Mouse (Mus musculus) heart, embryonic 14.5 days (tissue): ENCODE data around the gene Apol8. TPM values are rescaled to one million over a fixed set of nuclear protein-coding genes. Genes with fewer than 3 reads are reported as not detected.

ENCODE experiments used
- ATAC-seq: fragments of 200-750 bp; cut with Nextera tagmentation; 2 replicates; pipeline ENCODE4 v1.8.0; 2017; ENCODE audit warnings: low read depth, moderate TSS enrichment; ENCODE audit not compliant: insufficient number of reproducible peaks, insufficient read depth, low FRiP score
- H3K27ac ChIP-seq, 2 experiments: fragments of 200-500 bp in 1 of 2; fragments of 300-500 bp in 1 of 2; sonication (generic) in 1 of 2; replicated peaks in 1 of 2; 2 replicates each; pipeline ENCODE4 v1.5.1; 2012 to 2014; ENCODE audit warnings: low read depth in 2 of 2, low read length in 2 of 2, control low read depth in 1 of 2, mild to moderate bottlenecking in 1 of 2, mixed read lengths in 1 of 2; ENCODE audit not compliant: control insufficient read depth in 1 of 2, insufficient read depth in 1 of 2
- H3K27me3 ChIP-seq: fragments of 300-500 bp; sonication (generic); 2 replicates; pipeline ENCODE4 v1.6.1; 2014; ENCODE audit warnings: mild to moderate bottlenecking, low read length, control low read depth; ENCODE audit not compliant: control insufficient read depth, insufficient read depth
- H3K36me3 ChIP-seq: fragments of 300-500 bp; sonication (generic); 2 replicates; pipeline ENCODE4 v1.6.1; 2014; ENCODE audit warnings: mild to moderate bottlenecking, control low read depth, low read length, mixed read lengths; ENCODE audit not compliant: control insufficient read depth, insufficient read depth
- H3K4me1 ChIP-seq, 2 experiments: fragments of 200-500 bp in 1 of 2; fragments of 300-500 bp in 1 of 2; sonication (generic) in 1 of 2; 2 replicates each; pipeline ENCODE4 v1.6.1; 2012 to 2014; ENCODE audit warnings: low read length in 2 of 2, control low read depth in 1 of 2, mixed read lengths in 1 of 2; ENCODE audit not compliant: control insufficient read depth in 2 of 2, insufficient read depth in 2 of 2
- H3K4me2 ChIP-seq: fragments of 300-500 bp; sonication (generic); 2 replicates; pipeline ENCODE4 v1.6.1; 2014; ENCODE audit warnings: mild to moderate bottlenecking, low read length
- H3K4me3 ChIP-seq, 2 experiments: fragments of 200-500 bp in 1 of 2; fragments of 300-500 bp in 1 of 2; sonication (generic) in 1 of 2; 2 replicates each; pipeline ENCODE4 v1.5.1; 2012 to 2014; ENCODE audit warnings: low read length in 2 of 2, mild to moderate bottlenecking in 2 of 2, control low read depth in 1 of 2, low read depth in 1 of 2, moderate library complexity in 1 of 2; ENCODE audit not compliant: control insufficient read depth in 1 of 2, insufficient read depth in 1 of 2
- H3K9ac ChIP-seq: fragments of 300-500 bp; sonication (generic); 2 replicates; pipeline ENCODE4 v1.6.1; 2014; ENCODE audit warnings: mild to moderate bottlenecking, low read length
- H3K9me3 ChIP-seq: fragments of 300-500 bp; sonication (generic); 2 replicates; pipeline ENCODE4 v1.6.1; 2016; ENCODE audit warnings: low read length, control low read depth; ENCODE audit not compliant: control insufficient read depth
- WGBS: fragments of 180-500 bp; shearing (Covaris S2); extraction: QIAGEN DNeasy Blood & Tissue Kit; methylation state at CpG from one replicate; pipeline ENCODE4 v1.1.7; 2014; 5-methylcytosine and 5-hydroxymethylcytosine counted together
- polyA plus RNA-seq: library from polyadenylated mRNA; unstranded; fragments of >200 nt; fragmentation: Nextera tagmentation; extraction: Ambion mirVana; gene quantifications from 2 replicates; pipeline ENCODE4 v1.2.1, GENCODE M21; 2014

The Apol8 gene
- not detected in 2 replicates for polyA plus RNA-seq

GRCm38 (mm10) chr15:77756848-77757247, at the start of gene Apol8:
Gene Apol8, minus strand, starts transcription at chr15:77757003.
- Histone ChIP-seq H3K36me3 (peaks cover 26% of the 10 kb centered on the region), H3K9me3 (no peaks in the 10 kb centered on the region), H3K27ac (no peak within 1 kb of the TSS), H3K4me2 (no peak within 1 kb of the TSS), H3K27me3 (no peaks in the 10 kb centered on the region), H3K9ac (no peak within 1 kb of the TSS), H3K4me1 (0 out of 4 replicates have a peak, but pooled peaks cover 0 to 2% of the 10 kb centered on the region in 2 experiments), H3K4me3 (no peak within 1 kb of the TSS)
- WGBS = 5% methylated on average over 9 of the region's 9 CpGs
- no peak for ATAC-seq

GRCm38 (mm10) chr15:77805657-77806056, 48.9 kb upstream of the Apol8 start:
- no peak overlapping the region for H3K4me3 ChIP-seq
- WGBS = 83% methylated on average over 4 of the region's 4 CpGs
- no peak overlapping the region for H3K4me2 ChIP-seq
- H3K9ac ChIP-seq = peak overlapping the region; percentile 27; the same call in 1 of the 2 replicates
- H3K36me3 ChIP-seq = peaks cover 94% of the 10 kb centered on the region
- no peak for ATAC-seq
- peak overlapping the region in 1 of 2 experiments; percentile 96; a peak in 2 of 4 replicates for H3K27ac ChIP-seq
- H3K9me3 ChIP-seq = no peaks in the 10 kb centered on the region
- no peaks in the 10 kb centered on the region for H3K27me3 ChIP-seq
- peaks cover 52 to 82% of the 10 kb centered on the region in 2 experiments for H3K4me1 ChIP-seq

DNA sequence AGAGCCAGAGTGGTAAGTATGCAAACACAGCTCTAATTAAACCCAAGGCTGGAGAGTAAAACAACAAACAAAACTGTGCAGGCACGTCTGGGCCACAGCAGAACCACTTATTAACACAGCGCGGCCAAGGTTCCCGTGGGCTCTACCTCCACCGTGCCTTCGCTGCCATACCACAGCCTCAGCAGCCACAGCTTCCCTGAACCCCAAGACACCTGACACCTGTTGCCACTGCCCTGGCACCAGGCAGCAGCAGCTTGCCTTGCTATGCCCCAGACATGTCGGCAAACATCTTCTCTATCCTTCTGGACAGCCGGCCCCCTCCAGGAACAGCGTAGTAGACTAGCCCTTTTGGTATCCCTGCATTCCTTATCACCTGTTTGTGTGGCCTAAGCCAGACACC, 48.1 kb upstream of the Apol8 start:
- peaks cover 93% of the 10 kb centered on the region for H3K36me3 ChIP-seq
- WGBS = 67% methylated on average over 9 of the region's 9 CpGs

DNA sequence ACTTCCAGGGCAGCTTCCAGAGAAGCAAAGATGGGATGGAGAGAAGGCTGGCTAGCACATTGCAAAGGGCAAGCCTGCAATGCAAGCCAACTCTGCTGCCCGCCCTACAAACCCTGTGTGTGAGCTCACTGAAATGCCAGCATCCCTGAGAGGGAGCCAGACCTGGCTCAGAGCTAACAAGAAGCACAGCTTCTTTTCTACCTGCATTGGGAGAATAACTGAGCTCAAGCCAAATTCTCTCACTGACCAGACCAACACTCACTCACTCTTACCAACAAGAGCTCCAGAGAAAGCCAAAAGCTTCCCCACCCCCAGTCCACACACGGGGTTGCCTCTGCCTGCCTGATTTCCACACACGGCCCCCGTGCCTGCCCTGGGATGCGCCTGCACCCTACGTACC, 47.7 kb upstream of the Apol8 start:
- Histone ChIP-seq H3K27ac (peak overlapping the region; percentile 90 to 96), H3K4me2 (no peak overlapping the region), H3K36me3 (peaks cover 95% of the 10 kb centered on the region), H3K9me3 (no peaks in the 10 kb centered on the region), H3K9ac (peak overlapping the region; percentile 27; the same call in 1 of the 2 replicates), H3K4me1 (peaks cover 58 to 83% of the 10 kb centered on the region in 2 experiments), H3K27me3 (no peaks in the 10 kb centered on the region), H3K4me3 (no peak overlapping the region)
- ATAC-seq = no peak
- 73% methylated on average over 6 of the region's 6 CpGs for WGBS

More for the DNA sequence above, 48.1 kb upstream of the Apol8 start:
- H3K9ac ChIP-seq = peak overlapping the region; percentile 27; the same call in 1 of the 2 replicates
- no peak overlapping the region for H3K4me3 ChIP-seq
- no peaks in the 10 kb centered on the region for H3K9me3 ChIP-seq
- ATAC-seq = no peak
- peaks cover 53 to 82% of the 10 kb centered on the region in 2 experiments for H3K4me1 ChIP-seq
- H3K4me2 ChIP-seq = no peak overlapping the region
- peak overlapping the region; percentile 90 to 96; a peak in 3 of 4 replicates for H3K27ac ChIP-seq
- H3K27me3 ChIP-seq = no peaks in the 10 kb centered on the region

DNA sequence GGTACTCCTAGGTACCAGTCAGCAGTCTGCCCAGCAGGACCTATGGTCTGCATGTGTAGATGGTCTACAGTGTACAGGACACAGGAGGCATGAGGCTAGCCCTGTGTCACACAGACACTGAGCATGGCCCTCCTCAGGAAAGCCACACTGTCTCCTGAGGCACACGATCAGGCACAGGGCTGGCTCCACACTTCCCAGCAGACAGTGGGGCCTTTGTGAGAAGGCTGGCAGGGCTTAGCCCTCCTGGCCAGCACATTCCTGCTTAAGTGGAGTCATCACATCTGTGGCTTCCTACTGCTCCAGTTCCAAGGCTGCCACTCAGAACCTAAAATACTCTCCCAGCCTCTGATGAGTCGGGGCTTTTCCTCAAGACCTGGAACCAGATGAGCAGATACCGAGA, 46.9 kb upstream of the Apol8 start:
- ATAC-seq = peak; percentile 53; the same call in 1 of the 2 replicates
- Histone ChIP-seq H3K4me1 (peaks cover 65 to 90% of the 10 kb centered on the region in 2 experiments), H3K36me3 (peaks cover 89% of the 10 kb centered on the region), H3K4me2 (no peak overlapping the region), H3K9ac (peak overlapping the region; percentile 59; the same call in 1 of the 2 replicates), H3K4me3 (no peak overlapping the region), H3K27me3 (no peaks in the 10 kb centered on the region), H3K27ac (peak overlapping the region; percentile 90 to 96), H3K9me3 (no peaks in the 10 kb centered on the region)
- 29% methylated on average over 3 of the region's 3 CpGs for WGBS

GRCm38 (mm10) chr15:77802992-77803391, 46.2 kb upstream of the Apol8 start:
- Histone ChIP-seq H3K27me3 (no peaks in the 10 kb centered on the region), H3K27ac (peak overlapping the region; percentile 90 to 96), H3K4me3 (no peak overlapping the region), H3K9ac (peak overlapping the region; percentile 59), H3K4me2 (no peak overlapping the region), H3K9me3 (no peaks in the 10 kb centered on the region), H3K36me3 (peaks cover 81% of the 10 kb centered on the region), H3K4me1 (peaks cover 73 to 97% of the 10 kb centered on the region in 2 experiments)
- WGBS = 79% methylated on average over 4 of the region's 4 CpGs
- ATAC-seq = no peak

- H3K27me3 ChIP-seq = no peaks in the 10 kb centered on the region
- no peak for ATAC-seq
- WGBS = 6% methylated on average over 4 of the region's 4 CpGs
- peak overlapping the region; percentile 62 for H3K9ac ChIP-seq
- H3K9me3 ChIP-seq = no peaks in the 10 kb centered on the region
- H3K27ac ChIP-seq = peak overlapping the region; percentile 94 to 96
- H3K4me2 ChIP-seq = peak overlapping the region; percentile 32
- peaks cover 79% of the 10 kb centered on the region for H3K36me3 ChIP-seq
- H3K4me3 ChIP-seq = no peak overlapping the region
- peaks cover 79 to 100% of the 10 kb centered on the region in 2 experiments for H3K4me1 ChIP-seq
Observed at GRCm38 (mm10) chr15:77801188-77801587, 44.4 kb upstream of the Apol8 start.

GRCm38 (mm10) chr15:77800511-77800910, 43.7 kb upstream of the Apol8 start:
- H3K4me2 ChIP-seq = peak overlapping the region; percentile 32
- peak; percentile 27 for ATAC-seq
- peak overlapping the region; percentile 94 to 96 for H3K27ac ChIP-seq
- peaks cover 79% of the 10 kb centered on the region for H3K36me3 ChIP-seq
- H3K9me3 ChIP-seq = no peaks in the 10 kb centered on the region
- H3K4me3 ChIP-seq = no peak overlapping the region
- peaks cover 83 to 96% of the 10 kb centered on the region in 2 experiments for H3K4me1 ChIP-seq
- peak overlapping the region; percentile 62 for H3K9ac ChIP-seq
- H3K27me3 ChIP-seq = no peaks in the 10 kb centered on the region
